Mouse (Mus musculus): ENCODE data around the gene Galnt7. TPM values are rescaled to one million over a fixed set of nuclear protein-coding genes. Genes with fewer than 3 reads are reported as not detected.

Gene Galnt7
- polyA plus RNA-seq, 1 experiment from 2014 or later, result 19.5 TPM

DNA sequence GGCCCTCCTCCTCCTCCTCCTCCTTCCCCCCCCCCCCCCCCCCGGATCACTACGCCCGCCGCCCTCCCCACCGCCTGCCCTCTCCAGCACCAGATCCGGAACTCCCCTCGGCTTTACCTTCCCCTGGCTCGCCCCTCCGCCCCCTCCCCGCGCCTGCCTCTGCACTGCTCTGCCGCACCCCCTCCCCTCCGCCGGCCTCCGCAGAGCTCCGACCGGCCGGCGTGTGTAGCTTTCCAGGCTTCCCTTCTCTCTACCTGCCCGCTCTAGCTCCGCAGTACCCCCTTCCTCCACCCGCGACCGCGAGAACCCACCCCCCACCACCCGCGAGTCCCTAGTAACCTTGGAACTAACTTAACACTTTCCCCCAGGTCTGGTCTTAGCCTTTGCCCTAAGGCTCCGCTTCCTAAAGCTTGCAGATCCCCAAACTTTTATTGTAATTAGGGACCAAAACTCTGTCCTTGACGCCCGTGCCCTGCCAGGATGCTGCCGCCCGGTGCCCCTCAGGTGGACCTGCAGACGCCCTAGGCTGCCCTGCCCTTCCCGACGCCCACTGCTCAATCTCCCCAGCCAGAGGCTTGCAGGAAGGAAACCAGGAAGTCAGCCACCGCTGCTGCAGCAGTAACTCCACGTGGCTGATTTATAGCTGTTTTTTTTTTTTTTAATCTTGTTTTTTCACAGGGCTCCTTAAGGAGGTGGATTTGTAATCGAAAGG, 380 bp upstream of the Galnt7 start:
- H3K27me3 ChIP-seq (ENCODE audit: control insufficient read depth, insufficient read depth, low read length), result no peaks in the 10 kb centered on the region
- no peak overlapping the region for H3K27ac ChIP-seq (ENCODE audit: low read depth, low read length)
- peak overlapping the region; percentile 90 for H3K4me3 ChIP-seq (ENCODE audit: low read depth, low read length)
- no peaks in the 10 kb centered on the region for H3K4me1 ChIP-seq (replicated peaks; ENCODE audit: control insufficient read depth, insufficient read depth, low read length)
- H3K36me3 ChIP-seq (ENCODE audit: control insufficient read depth, insufficient read depth, low read length), result no peaks in the 10 kb centered on the region
- H3K4me2 ChIP-seq (ENCODE audit: low read depth, low read length, severe bottlenecking), result peak overlapping the region; percentile 86
- H3K9ac ChIP-seq (ENCODE audit: low read length), result peak overlapping the region; percentile 50
- H3K9me3 ChIP-seq (ENCODE audit: control insufficient read depth, low read length), result no peaks in the 10 kb centered on the region
- DNase-seq (ENCODE audit: low spot score) (peak; percentile 74), ATAC-seq (replicated peaks; ENCODE audit: low FRiP score) (peak; percentile 83)
- 1% methylated on average over 20 of the region's 38 CpGs for WGBS

DNA sequence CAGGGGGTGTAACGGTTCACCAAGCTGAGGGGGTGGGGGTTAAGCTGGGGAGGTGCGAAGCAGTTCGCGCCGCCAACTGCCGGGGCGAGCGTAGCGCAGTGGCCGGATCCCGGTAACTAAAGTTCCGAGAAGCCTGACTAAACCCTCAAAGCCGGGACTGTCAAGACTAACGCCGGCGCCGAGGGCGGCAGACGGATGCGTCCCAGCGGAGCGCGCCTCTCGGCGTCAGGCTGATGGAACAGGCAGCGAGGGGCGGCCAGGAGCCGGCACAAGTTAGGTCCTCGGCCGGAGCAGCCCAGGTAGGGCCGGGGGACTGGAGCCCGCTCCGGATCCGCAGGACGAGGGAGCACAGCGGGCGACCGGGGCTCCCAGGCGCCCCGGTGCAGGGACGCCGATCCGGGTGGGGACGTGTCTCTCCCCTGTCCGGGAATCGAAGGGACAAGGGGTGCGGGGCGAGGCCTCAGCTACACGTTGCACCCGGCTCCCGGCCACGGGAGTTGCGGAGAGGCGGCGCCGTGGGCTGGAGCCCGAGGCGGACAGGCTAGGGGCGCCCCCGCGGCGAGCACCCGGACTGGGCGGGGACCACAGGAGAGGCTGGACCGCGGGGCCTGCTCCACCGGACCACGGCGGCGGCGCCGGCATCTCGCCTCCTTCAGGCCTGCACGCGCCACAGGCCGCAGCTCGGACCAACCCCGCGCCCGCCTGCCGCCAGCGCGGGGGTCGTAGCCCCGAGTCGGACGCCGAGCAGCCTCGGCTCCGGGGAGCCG, 960 bp downstream of the Galnt7 start:
- H3K4me2 ChIP-seq (ENCODE audit: low read depth, low read length, severe bottlenecking), result peak overlapping the region; percentile 86
- H3K27ac ChIP-seq (ENCODE audit: low read depth, low read length), result peak overlapping the region; percentile 85
- H3K4me3 ChIP-seq (ENCODE audit: low read depth, low read length), result peak overlapping the region; percentile 90
- no peaks in the 10 kb centered on the region for H3K9me3 ChIP-seq (ENCODE audit: control insufficient read depth, low read length)
- WGBS, result under 1% methylated on average over 89 of the region's 91 CpGs
- ATAC-seq (replicated peaks; ENCODE audit: low FRiP score) (peak; percentile 82), DNase-seq (ENCODE audit: low spot score) (peak; percentile 85)
- H3K36me3 ChIP-seq (ENCODE audit: control insufficient read depth, insufficient read depth, low read length), result no peaks in the 10 kb centered on the region
- no peaks in the 10 kb centered on the region for H3K4me1 ChIP-seq (replicated peaks; ENCODE audit: control insufficient read depth, insufficient read depth, low read length)
- no peaks in the 10 kb centered on the region for H3K27me3 ChIP-seq (ENCODE audit: control insufficient read depth, insufficient read depth, low read length)
- H3K9ac ChIP-seq (ENCODE audit: low read length), result peak overlapping the region; percentile 97

DNA sequence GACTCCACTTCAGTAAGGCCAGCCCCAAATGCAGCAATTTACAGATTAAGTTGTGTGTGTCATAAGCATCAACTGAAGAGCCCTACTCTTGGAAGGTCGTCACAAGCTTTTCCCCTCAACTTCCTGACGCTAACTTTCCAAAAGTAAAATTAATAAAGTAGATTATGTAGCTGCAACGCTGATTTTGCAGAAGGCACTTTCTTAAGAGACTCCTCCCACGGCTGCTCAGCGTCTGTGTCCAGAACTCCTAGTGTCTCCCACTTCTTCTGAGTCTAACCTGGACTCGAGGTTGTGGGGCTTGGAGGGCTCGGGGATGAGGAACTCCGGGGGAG, 1.5 kb downstream of the Galnt7 start:
- no peaks in the 10 kb centered on the region for H3K36me3 ChIP-seq (ENCODE audit: control insufficient read depth, insufficient read depth, low read length)
- 2% methylated on average over 8 of the region's 8 CpGs for WGBS
- peak overlapping the region; percentile 85; the same call in 1 of the 2 replicates for H3K27ac ChIP-seq (ENCODE audit: low read depth, low read length)
- H3K27me3 ChIP-seq (ENCODE audit: control insufficient read depth, insufficient read depth, low read length), result no peaks in the 10 kb centered on the region
- peak overlapping the region; percentile 97 for H3K9ac ChIP-seq (ENCODE audit: low read length)
- ATAC-seq (replicated peaks; ENCODE audit: low FRiP score), result no peak
- H3K4me3 ChIP-seq (ENCODE audit: low read depth, low read length), result peak overlapping the region; percentile 90
- H3K4me2 ChIP-seq (ENCODE audit: low read depth, low read length, severe bottlenecking), result peak overlapping the region; percentile 86
- H3K4me1 ChIP-seq (replicated peaks; ENCODE audit: control insufficient read depth, insufficient read depth, low read length), result no peaks in the 10 kb centered on the region
- H3K9me3 ChIP-seq (ENCODE audit: control insufficient read depth, low read length), result no peaks in the 10 kb centered on the region
- DNase-seq (ENCODE audit: low spot score), result no peak

DNA sequence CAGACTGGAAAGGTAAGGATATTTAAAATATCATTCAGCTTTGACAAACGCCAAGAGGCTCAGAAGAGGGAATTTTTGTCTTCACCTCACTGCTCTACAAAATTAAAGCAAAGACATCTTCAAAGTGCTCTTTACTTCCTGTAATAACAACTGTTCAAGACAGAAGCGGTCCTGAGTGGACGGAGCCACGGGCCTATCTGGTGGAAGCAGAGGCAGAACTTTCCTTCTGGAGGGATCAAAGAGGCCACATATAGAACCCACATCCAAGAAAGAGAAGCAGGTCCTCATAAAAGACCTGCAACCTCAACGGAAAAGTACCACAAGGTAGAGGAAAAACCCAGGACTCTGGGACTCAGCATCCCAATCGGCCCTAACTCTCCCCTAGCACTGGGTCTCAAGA, 2.6 kb downstream of the Galnt7 start:
- Histone ChIP-seq H3K4me2 (ENCODE audit: low read depth, low read length, severe bottlenecking) (no peak overlapping the region), H3K36me3 (ENCODE audit: control insufficient read depth, insufficient read depth, low read length) (no peaks in the 10 kb centered on the region), H3K27ac (ENCODE audit: low read depth, low read length) (no peak overlapping the region), H3K9ac (ENCODE audit: low read length) (no peak overlapping the region), H3K4me3 (ENCODE audit: low read depth, low read length) (no peak overlapping the region), H3K9me3 (ENCODE audit: control insufficient read depth, low read length) (no peaks in the 10 kb centered on the region), H3K27me3 (ENCODE audit: control insufficient read depth, insufficient read depth, low read length) (no peaks in the 10 kb centered on the region), H3K4me1 (replicated peaks; ENCODE audit: control insufficient read depth, insufficient read depth, low read length) (no peaks in the 10 kb centered on the region)
- ATAC-seq (replicated peaks; ENCODE audit: low FRiP score) (no peak), DNase-seq (ENCODE audit: low spot score) (no peak)
- WGBS, result 85% methylated on average over 6 of the region's 6 CpGs

DNA sequence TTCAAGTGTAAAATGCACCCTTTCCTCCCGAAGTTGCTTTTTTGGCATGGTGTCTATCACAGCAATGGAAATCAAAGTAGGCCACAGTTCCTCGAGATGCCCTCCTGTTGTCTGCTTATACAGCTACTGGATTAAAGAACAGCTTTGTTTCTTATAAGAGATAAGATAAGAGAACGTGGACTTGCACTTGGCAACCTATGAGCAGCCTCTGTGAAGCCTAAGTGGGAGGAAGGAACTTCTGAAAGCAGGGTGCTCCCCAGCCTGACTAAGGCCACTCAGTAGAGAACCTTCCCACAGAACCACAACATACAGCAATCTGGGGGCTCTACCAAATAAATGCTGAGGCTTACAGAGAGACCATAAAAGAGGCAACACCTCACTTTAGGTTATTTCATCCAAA, 5.3 kb downstream of the Galnt7 start:
- no peak overlapping the region for H3K4me3 ChIP-seq (ENCODE audit: low read depth, low read length)
- no peaks in the 10 kb centered on the region for H3K9me3 ChIP-seq (ENCODE audit: control insufficient read depth, low read length)
- ATAC-seq (replicated peaks; ENCODE audit: low FRiP score) (no peak), DNase-seq (ENCODE audit: low spot score) (no peak)
- no peaks in the 10 kb centered on the region for H3K27me3 ChIP-seq (ENCODE audit: control insufficient read depth, insufficient read depth, low read length)
- H3K36me3 ChIP-seq (ENCODE audit: control insufficient read depth, insufficient read depth, low read length), result no peaks in the 10 kb centered on the region
- no peak overlapping the region for H3K4me2 ChIP-seq (ENCODE audit: low read depth, low read length, severe bottlenecking)
- no peak overlapping the region for H3K9ac ChIP-seq (ENCODE audit: low read length)
- WGBS, result 74% methylated on average over 3 of the region's 3 CpGs
- H3K27ac ChIP-seq (ENCODE audit: low read depth, low read length), result no peak overlapping the region
- H3K4me1 ChIP-seq (replicated peaks; ENCODE audit: control insufficient read depth, insufficient read depth, low read length), result no peaks in the 10 kb centered on the region

DNA sequence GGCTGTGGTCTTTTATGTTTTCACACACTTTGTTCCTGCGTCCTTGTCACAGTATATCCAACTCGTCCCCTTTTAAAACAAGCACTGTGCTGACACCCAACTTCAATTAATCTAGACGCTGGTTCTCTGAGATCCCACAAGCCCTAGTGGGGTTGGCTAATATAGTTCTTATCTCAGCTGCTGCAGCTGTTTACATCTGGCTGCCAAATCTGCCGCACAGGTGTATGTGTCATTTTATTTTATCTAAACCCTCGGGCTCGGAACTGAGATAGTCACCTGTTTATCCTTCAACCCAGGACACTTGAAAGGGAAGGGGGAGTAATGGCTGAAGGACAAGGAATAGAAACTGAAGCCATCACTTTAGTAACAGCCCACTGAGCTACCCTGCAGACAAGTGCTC, 8.6 kb downstream of the Galnt7 start:
- no peak overlapping the region for H3K4me2 ChIP-seq (ENCODE audit: low read depth, low read length, severe bottlenecking)
- 92% methylated on average over 6 of the region's 6 CpGs for WGBS
- H3K27ac ChIP-seq (ENCODE audit: low read depth, low read length), result no peak overlapping the region
- H3K9me3 ChIP-seq (ENCODE audit: control insufficient read depth, low read length), result no peaks in the 10 kb centered on the region
- H3K4me1 ChIP-seq (replicated peaks; ENCODE audit: control insufficient read depth, insufficient read depth, low read length), result no peaks in the 10 kb centered on the region
- no peak for ATAC-seq (replicated peaks; ENCODE audit: low FRiP score)
- no peak overlapping the region for H3K4me3 ChIP-seq (ENCODE audit: low read depth, low read length)
- H3K27me3 ChIP-seq (ENCODE audit: control insufficient read depth, insufficient read depth, low read length), result no peaks in the 10 kb centered on the region
- no peak overlapping the region for H3K9ac ChIP-seq (ENCODE audit: low read length)
- DNase-seq (ENCODE audit: low spot score), result no peak
- H3K36me3 ChIP-seq (ENCODE audit: control insufficient read depth, insufficient read depth, low read length), result no peaks in the 10 kb centered on the region

DNA sequence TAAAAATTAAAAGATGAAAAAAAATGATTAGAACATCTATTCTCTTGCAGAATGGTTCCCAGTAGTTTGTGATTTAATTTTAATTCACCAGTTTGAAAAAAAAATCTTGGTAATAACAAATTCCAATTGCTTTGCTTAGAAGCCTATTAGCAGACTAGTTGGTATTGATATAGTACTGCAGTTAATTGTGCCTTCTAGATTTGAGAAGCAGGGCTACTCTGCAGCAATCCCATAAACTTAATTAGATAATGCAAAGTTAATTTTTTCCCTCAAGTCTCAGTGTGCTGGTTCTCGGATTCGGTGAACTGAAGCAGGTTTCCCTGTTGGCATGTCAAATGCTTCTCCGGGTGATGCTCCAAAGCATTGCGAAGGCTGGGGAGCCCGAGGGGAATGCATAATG, 10.1 kb downstream of the Galnt7 start:
- Histone ChIP-seq H3K27me3 (ENCODE audit: control insufficient read depth, insufficient read depth, low read length) (no peaks in the 10 kb centered on the region), H3K9ac (ENCODE audit: low read length) (no peak overlapping the region), H3K4me2 (ENCODE audit: low read depth, low read length, severe bottlenecking) (no peak overlapping the region), H3K4me1 (replicated peaks; ENCODE audit: control insufficient read depth, insufficient read depth, low read length) (no peaks in the 10 kb centered on the region), H3K36me3 (ENCODE audit: control insufficient read depth, insufficient read depth, low read length) (no peaks in the 10 kb centered on the region), H3K9me3 (ENCODE audit: control insufficient read depth, low read length) (no peaks in the 10 kb centered on the region), H3K4me3 (ENCODE audit: low read depth, low read length) (no peak overlapping the region), H3K27ac (ENCODE audit: low read depth, low read length) (no peak overlapping the region)
- no peak for ATAC-seq (replicated peaks; ENCODE audit: low FRiP score)
- 87% methylated on average over 5 of the region's 5 CpGs for WGBS
- no peak for DNase-seq (ENCODE audit: low spot score)

DNA sequence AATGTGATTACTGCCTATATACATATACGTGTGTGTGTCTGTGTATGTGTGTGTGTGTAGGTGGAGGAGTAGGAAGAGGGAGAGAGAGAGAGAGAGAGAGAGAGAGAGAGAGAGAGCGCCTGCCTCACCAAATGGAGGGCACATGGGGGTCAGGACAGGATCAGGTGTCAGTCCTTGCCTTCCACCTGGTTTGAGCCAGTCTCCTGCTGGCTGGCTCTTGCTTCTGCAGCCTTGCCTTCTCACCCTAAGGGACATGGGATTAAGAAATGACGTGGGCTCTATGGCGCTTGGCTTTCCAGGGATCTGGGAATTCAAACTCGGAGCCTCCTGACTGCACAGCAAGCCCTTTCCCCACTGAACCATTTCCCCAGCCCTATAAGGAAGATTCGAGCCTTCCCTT, 13.9 kb downstream of the Galnt7 start:
- no peaks in the 10 kb centered on the region for H3K27me3 ChIP-seq (ENCODE audit: control insufficient read depth, insufficient read depth, low read length)
- no peaks in the 10 kb centered on the region for H3K4me1 ChIP-seq (replicated peaks; ENCODE audit: control insufficient read depth, insufficient read depth, low read length)
- DNase-seq (ENCODE audit: low spot score) (no peak), ATAC-seq (replicated peaks; ENCODE audit: low FRiP score) (no peak)
- H3K9me3 ChIP-seq (ENCODE audit: control insufficient read depth, low read length), result no peaks in the 10 kb centered on the region
- H3K4me3 ChIP-seq (ENCODE audit: low read depth, low read length), result no peak overlapping the region
- no peak overlapping the region for H3K27ac ChIP-seq (ENCODE audit: low read depth, low read length)
- no peak overlapping the region for H3K9ac ChIP-seq (ENCODE audit: low read length)
- no peaks in the 10 kb centered on the region for H3K36me3 ChIP-seq (ENCODE audit: control insufficient read depth, insufficient read depth, low read length)
- no peak overlapping the region for H3K4me2 ChIP-seq (ENCODE audit: low read depth, low read length, severe bottlenecking)
- WGBS, result 61% methylated on average over 6 of the region's 6 CpGs
